Mouse (Mus musculus): Measurements from ENCODE around the gene Syce1. TPM values are rescaled to one million over a fixed set of nuclear protein-coding genes. Genes with fewer than 3 reads are reported as not detected.

Gene Syce1
- polyA plus RNA-seq, 1 experiment from 2014 or later: 0.31 TPM

- Histone ChIP-seq H3K27me3 (no peaks in the 10 kb centered on the region), H3K4me2 (no peak overlapping the region), H3K9ac (no peak overlapping the region), H3K9me3 (no peaks in the 10 kb centered on the region), H3K4me1 (no peaks in the 10 kb centered on the region), H3K4me3 (replicated peaks) (no peak overlapping the region), H3K27ac (no peak overlapping the region), H3K36me3 (replicated peaks) (no peaks in the 10 kb centered on the region)
- ATAC-seq (ENCODE audit: low FRiP score): no peak
These were observed 27.0 kb downstream of the Syce1 start for GRCm38 (mm10) chr7:140760647-140761046.

GRCm38 (mm10) chr7:140756151-140756854 lies 31.3 kb downstream of the Syce1 start:
- no peak for ATAC-seq (ENCODE audit: low FRiP score)
- no peak overlapping the region for H3K4me3 ChIP-seq (replicated peaks)
- WGBS: 89% methylated on average over 4 of the region's 4 CpGs
- no peaks in the 10 kb centered on the region for H3K36me3 ChIP-seq (replicated peaks)
- H3K9me3 ChIP-seq: 0 out of 2 replicates have a peak, but pooled peaks cover 6% of the 10 kb centered on the region
- H3K27me3 ChIP-seq: no peaks in the 10 kb centered on the region
- no peak overlapping the region for H3K9ac ChIP-seq
- no peaks in the 10 kb centered on the region for H3K4me1 ChIP-seq
- H3K4me2 ChIP-seq: no peak overlapping the region
- no peak overlapping the region for H3K27ac ChIP-seq

DNA sequence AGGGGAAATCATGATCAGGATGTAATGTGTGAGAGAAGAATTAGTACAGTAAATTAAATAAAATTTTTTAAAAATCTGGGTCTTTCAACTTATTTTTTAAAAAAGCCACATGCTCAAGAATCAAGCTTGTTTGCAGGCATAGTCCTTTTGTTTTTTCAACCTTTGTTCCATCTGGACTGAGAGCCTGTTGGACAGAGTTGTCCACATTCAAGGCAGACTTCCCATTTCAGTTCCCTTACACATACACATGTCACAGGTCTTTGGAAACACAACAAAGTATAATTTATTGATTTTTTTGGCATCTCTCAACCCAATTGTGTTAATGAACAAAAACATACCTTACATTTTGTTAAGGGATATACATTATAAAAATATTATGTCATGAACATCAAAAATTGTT lies 33.1 kb downstream of the Syce1 start:
- H3K27me3 ChIP-seq: no peaks in the 10 kb centered on the region
- no peak for ATAC-seq (ENCODE audit: low FRiP score)

GRCm38 (mm10) chr7:140748827-140749160 lies 38.9 kb downstream of the Syce1 start:
- ATAC-seq (ENCODE audit: low FRiP score): no peak
- H3K4me2 ChIP-seq: no peak overlapping the region
- no peak overlapping the region for H3K9ac ChIP-seq
- H3K27me3 ChIP-seq: no peaks in the 10 kb centered on the region
- H3K4me1 ChIP-seq: no peaks in the 10 kb centered on the region
- 94% methylated on average over 3 of the region's 3 CpGs for WGBS
- no peak overlapping the region for H3K27ac ChIP-seq
- H3K4me3 ChIP-seq (replicated peaks): no peak overlapping the region
- no peaks in the 10 kb centered on the region for H3K36me3 ChIP-seq (replicated peaks)
- 0 out of 2 replicates have a peak, but pooled peaks cover 2% of the 10 kb centered on the region for H3K9me3 ChIP-seq

More for the DNA sequence above, 33.1 kb downstream of the Syce1 start:
- H3K27ac ChIP-seq: no peak overlapping the region
- 0 out of 2 replicates have a peak, but pooled peaks cover 6% of the 10 kb centered on the region for H3K9me3 ChIP-seq
- no peaks in the 10 kb centered on the region for H3K36me3 ChIP-seq (replicated peaks)
- no peak overlapping the region for H3K9ac ChIP-seq
- H3K4me2 ChIP-seq: no peak overlapping the region
- no peak overlapping the region for H3K4me3 ChIP-seq (replicated peaks)
- H3K4me1 ChIP-seq: no peaks in the 10 kb centered on the region

DNA sequence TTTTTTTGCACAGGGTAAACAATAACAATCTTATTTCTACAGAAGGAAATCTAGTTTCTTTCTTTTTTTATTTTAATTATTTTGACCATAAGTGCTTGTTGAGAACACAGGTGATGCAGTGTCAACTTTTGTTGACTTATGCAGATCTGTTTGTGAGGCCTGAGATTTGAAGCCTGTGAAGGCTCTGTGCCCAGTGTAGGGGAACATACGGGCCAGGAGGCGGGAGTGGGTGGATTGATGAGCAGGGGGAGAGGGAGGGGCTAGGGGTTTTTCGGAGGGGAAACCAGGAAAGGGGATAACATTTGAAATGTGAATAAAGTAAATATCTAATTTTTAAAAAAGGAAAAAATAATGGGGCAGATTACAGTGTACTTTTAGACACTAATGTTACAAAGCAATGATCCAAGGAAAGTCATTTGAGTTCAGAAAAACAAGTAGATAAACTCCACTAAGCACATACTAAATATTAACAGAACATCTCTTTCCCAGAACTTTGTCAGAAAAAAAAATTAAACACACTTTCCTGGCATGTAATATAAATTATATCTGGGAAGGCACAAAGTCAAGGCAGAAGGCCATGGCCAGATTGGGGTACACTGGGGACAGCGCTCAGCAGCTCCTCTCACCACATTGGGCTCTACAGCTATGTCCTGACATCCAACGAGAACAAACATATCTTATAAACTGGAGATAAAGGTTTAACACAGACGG lies 39.4 kb downstream of the Syce1 start:
- no peaks in the 10 kb centered on the region for H3K4me1 ChIP-seq
- WGBS: 87% methylated on average over 6 of the region's 6 CpGs
- ATAC-seq (ENCODE audit: low FRiP score): no peak

DNA sequence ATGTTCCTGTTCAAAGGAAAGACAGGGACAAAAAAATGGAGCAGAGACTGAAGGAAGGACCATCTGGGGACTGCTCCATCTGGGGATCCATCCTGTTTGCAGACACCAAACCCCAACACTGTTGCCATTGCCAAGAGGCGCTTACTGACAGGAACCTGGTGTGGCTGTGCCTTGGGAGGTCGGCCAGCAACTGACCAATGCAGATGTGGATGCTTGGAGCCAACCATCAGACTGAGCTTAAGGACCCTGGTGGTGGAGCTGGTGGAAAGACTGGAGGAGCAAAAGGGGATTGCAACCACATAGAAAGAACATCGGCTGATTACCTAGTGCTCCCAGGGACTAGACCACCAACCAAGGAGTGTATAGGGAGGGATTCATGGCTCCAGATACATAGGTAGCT lies 40.2 kb downstream of the Syce1 start:
- Histone ChIP-seq H3K9me3 (no peaks in the 10 kb centered on the region), H3K27me3 (no peaks in the 10 kb centered on the region), H3K4me3 (replicated peaks) (no peak overlapping the region), H3K4me2 (no peak overlapping the region), H3K9ac (no peak overlapping the region), H3K27ac (no peak overlapping the region), H3K4me1 (no peaks in the 10 kb centered on the region), H3K36me3 (replicated peaks) (no peaks in the 10 kb centered on the region)
- no peak for ATAC-seq (ENCODE audit: low FRiP score)
- WGBS: 88% methylated on average over 3 of the region's 3 CpGs

More for the DNA sequence above, 39.4 kb downstream of the Syce1 start:
- no peak overlapping the region for H3K4me2 ChIP-seq
- no peak overlapping the region for H3K4me3 ChIP-seq (replicated peaks)
- no peaks in the 10 kb centered on the region for H3K9me3 ChIP-seq
- H3K27ac ChIP-seq: no peak overlapping the region
- no peak overlapping the region for H3K9ac ChIP-seq
- no peaks in the 10 kb centered on the region for H3K36me3 ChIP-seq (replicated peaks)
- no peaks in the 10 kb centered on the region for H3K27me3 ChIP-seq

- no peak overlapping the region for H3K9ac ChIP-seq
- no peak overlapping the region for H3K27ac ChIP-seq
- H3K27me3 ChIP-seq: no peaks in the 10 kb centered on the region
- H3K36me3 ChIP-seq (replicated peaks): no peaks in the 10 kb centered on the region
- 0 out of 2 replicates have a peak, but pooled peaks cover 2% of the 10 kb centered on the region for H3K9me3 ChIP-seq
- WGBS: 74% methylated on average over 2 of the region's 2 CpGs
- no peaks in the 10 kb centered on the region for H3K4me1 ChIP-seq
- no peak for ATAC-seq (ENCODE audit: low FRiP score)
- H3K4me2 ChIP-seq: no peak overlapping the region
- no peak overlapping the region for H3K4me3 ChIP-seq (replicated peaks)
These were observed 54.5 kb downstream of the Syce1 start for GRCm38 (mm10) chr7:140733162-140733561.

Other genes with a start within 250 kb of the Syce1 start
- not detected in 2 replicates for gene Olfr538, start 220.0 kb downstream of the Syce1 start, polyA plus RNA-seq (2016; fragmentation: Nextera tagmentation; extraction: Ambion mirVana)
- gene Olfr46, start 186.6 kb downstream of the Syce1 start, polyA plus RNA-seq (2016; fragmentation: Nextera tagmentation; extraction: Ambion mirVana): not detected in 2 replicates
- gene Olfr61, start 158.9 kb downstream of the Syce1 start, polyA plus RNA-seq (2016; fragmentation: Nextera tagmentation; extraction: Ambion mirVana): not detected in 2 replicates
- gene Olfr53, start 141.4 kb downstream of the Syce1 start, polyA plus RNA-seq (2016; fragmentation: Nextera tagmentation; extraction: Ambion mirVana): not detected in 2 replicates
- not detected in 2 replicates for gene Olfr539, start 127.9 kb downstream of the Syce1 start, polyA plus RNA-seq (2016; fragmentation: Nextera tagmentation; extraction: Ambion mirVana)
- not detected in 2 replicates for gene Olfr45, start 105.9 kb downstream of the Syce1 start, polyA plus RNA-seq (2016; fragmentation: Nextera tagmentation; extraction: Ambion mirVana)
- gene Olfr541, start 90.6 kb downstream of the Syce1 start, polyA plus RNA-seq (2016; fragmentation: Nextera tagmentation; extraction: Ambion mirVana): not detected in 2 replicates
- gene Cyp2e1, start 24.1 kb downstream of the Syce1 start, polyA plus RNA-seq (2016; fragmentation: Nextera tagmentation; extraction: Ambion mirVana): not detected in 2 replicates
- gene Zfp941, start 34.3 kb upstream of the Syce1 start, polyA plus RNA-seq (2016; fragmentation: Nextera tagmentation; extraction: Ambion mirVana): 7.0 and 7.4 TPM in 2 replicates
- not detected in 2 replicates for gene Urah, start 47.2 kb upstream of the Syce1 start, polyA plus RNA-seq (2016; fragmentation: Nextera tagmentation; extraction: Ambion mirVana)
- not detected in 2 replicates for gene Scgb1c1, start 57.7 kb upstream of the Syce1 start, polyA plus RNA-seq (2016; fragmentation: Nextera tagmentation; extraction: Ambion mirVana)
- 0.13 TPM in 1 of 2 replicates, not detected in the other for gene Odf3, start 60.0 kb upstream of the Syce1 start, polyA plus RNA-seq (2016; fragmentation: Nextera tagmentation; extraction: Ambion mirVana)
- not detected in 2 replicates for gene Gm45785, start 68.5 kb upstream of the Syce1 start, polyA plus RNA-seq (2016; fragmentation: Nextera tagmentation; extraction: Ambion mirVana)
- gene Ric8a, start 69.1 kb upstream of the Syce1 start, polyA plus RNA-seq (2016; fragmentation: Nextera tagmentation; extraction: Ambion mirVana): 60.3 and 65.6 TPM in 2 replicates
- gene Bet1l, start 69.7 kb upstream of the Syce1 start, polyA plus RNA-seq (2016; fragmentation: Nextera tagmentation; extraction: Ambion mirVana): 27.6 and 27.8 TPM in 2 replicates
- 307 and 318 TPM in 2 replicates for gene Psmd13, start 94.1 kb upstream of the Syce1 start, polyA plus RNA-seq (2016; fragmentation: Nextera tagmentation; extraction: Ambion mirVana)
- 24.7 and 26.1 TPM in 2 replicates for gene Sirt3, start 94.5 kb upstream of the Syce1 start, polyA plus RNA-seq (2016; fragmentation: Nextera tagmentation; extraction: Ambion mirVana)
- not detected in 2 replicates for gene Cox8b, start 112.6 kb upstream of the Syce1 start, polyA plus RNA-seq (2016; fragmentation: Nextera tagmentation; extraction: Ambion mirVana)
- gene Nlrp6, start 133.1 kb upstream of the Syce1 start, polyA plus RNA-seq (2016; fragmentation: Nextera tagmentation; extraction: Ambion mirVana): 0.13 and 0.17 TPM in 2 replicates
- gene Pgghg, start 153.5 kb upstream of the Syce1 start, polyA plus RNA-seq (2016; fragmentation: Nextera tagmentation; extraction: Ambion mirVana): 12.7 and 12.9 TPM in 2 replicates
- 0.78 and 1.4 TPM in 2 replicates for gene Ifitm5, start 162.4 kb upstream of the Syce1 start, polyA plus RNA-seq (2016; fragmentation: Nextera tagmentation; extraction: Ambion mirVana)
- gene Gm45717, start 168.1 kb upstream of the Syce1 start, polyA plus RNA-seq (2016; fragmentation: Nextera tagmentation; extraction: Ambion mirVana): not detected in 2 replicates
- 178 and 217 TPM in 2 replicates for gene Ifitm2, start 168.1 kb upstream of the Syce1 start, polyA plus RNA-seq (2016; fragmentation: Nextera tagmentation; extraction: Ambion mirVana)
- 5.8 and 6.2 TPM in 2 replicates for gene Ifitm1, start 179.4 kb upstream of the Syce1 start, polyA plus RNA-seq (2016; fragmentation: Nextera tagmentation; extraction: Ambion mirVana)
- gene Ifitm3, start 222.9 kb upstream of the Syce1 start, polyA plus RNA-seq (2016; fragmentation: Nextera tagmentation; extraction: Ambion mirVana): 11.6 and 13.0 TPM in 2 replicates
- gene Ifitm6, start 230.1 kb upstream of the Syce1 start, polyA plus RNA-seq (2016; fragmentation: Nextera tagmentation; extraction: Ambion mirVana): not detected in 2 replicates
- not detected in 2 replicates for gene Gm17387, start 241.3 kb upstream of the Syce1 start, polyA plus RNA-seq (2016; fragmentation: Nextera tagmentation; extraction: Ambion mirVana)